Mouse (Mus musculus) lung, adult 10 weeks (tissue): ENCODE data around the gene Adh1. TPM values are rescaled to one million over a fixed set of nuclear protein-coding genes. Genes with fewer than 3 reads are reported as not detected.

Experiments used
- polyA plus RNA-seq: library from polyadenylated mRNA; stranded (reverse); fragments of 350-450 nt; fragmentation: Illumina TruSeq; extraction: RNeasy Lipid Tissue Mini Kit (QIAGEN cat#74804); gene quantifications from one replicate; pipeline ENCODE4 v1.2.3, GENCODE M21; 2014; ENCODE audit warnings: low read depth, low replicate concordance; ENCODE audit not compliant: insufficient read depth

The Adh1 gene
- 162 TPM for polyA plus RNA-seq

GRCm38 (mm10) chr3:138260721-138261669 lies at the start of gene Adh1:
Adh1 (plus strand) TSS chr3:138260991.

GRCm38 (mm10) chr3:138217631-138218264 lies 43.0 kb upstream of the Adh1 start, which contains the start of gene Adh7:
Adh7 (plus strand) TSS chr3:138217760.

GRCm38 (mm10) chr3:138312965-138313364 lies 52.2 kb downstream of the Adh1 start, which contains the start of gene Adh6a:
Adh6a (plus strand) TSS chr3:138313286.

Other genes starting within 250 kb of the Adh1 start
- gene 1110002E22Rik, start 195.9 kb upstream of the Adh1 start, polyA plus RNA-seq: 0.15 TPM
- not detected for gene Gm5105, start 193.6 kb upstream of the Adh1 start, polyA plus RNA-seq
- gene Trmt10a, start 117.5 kb upstream of the Adh1 start, polyA plus RNA-seq: 2.6 TPM
- gene Mttp, start 116.0 kb upstream of the Adh1 start, polyA plus RNA-seq: 0.94 TPM
- gene 4930579F01Rik, start 67.2 kb upstream of the Adh1 start, polyA plus RNA-seq: not detected
- 11.1 TPM for gene Adh7, start 43.2 kb upstream of the Adh1 start, polyA plus RNA-seq
- not detected for gene Adh6a, start 52.3 kb downstream of the Adh1 start, polyA plus RNA-seq
- gene Adh6b, start 80.8 kb downstream of the Adh1 start, polyA plus RNA-seq: 0.40 TPM
- not detected for gene Adh4, start 154.5 kb downstream of the Adh1 start, polyA plus RNA-seq
- gene Adh5, start 182.1 kb downstream of the Adh1 start, polyA plus RNA-seq: 64.0 TPM
- gene Metap1, start 228.5 kb downstream of the Adh1 start, polyA plus RNA-seq: 14.4 TPM